Mouse (Mus musculus) thymus, postnatal 36 days (tissue): ENCODE results near the gene Lins1.

Source experiments
- DNase-seq, 2 experiments: peaks; one replicate each; pipeline ENCODE4 v3.0.0; 2022; ENCODE audit warnings: mixed read lengths in 2 of 2

The Lins1 gene

GRCm38 (mm10) chr7:66733882-66734281 lies 44.2 kb downstream of the Lins1 start:
- no peak for DNase-seq

- no peak for DNase-seq
Measured at GRCm38 (mm10) chr7:66734466-66734865, 44.8 kb downstream of the Lins1 start.

- DNase-seq, result no peak
Measured at GRCm38 (mm10) chr7:66734993-66735392, 45.3 kb downstream of the Lins1 start.

GRCm38 (mm10) chr7:66737418-66737817 lies 47.7 kb downstream of the Lins1 start:
- DNase-seq, result no peak

GRCm38 (mm10) chr7:66741008-66741407 lies 51.3 kb downstream of the Lins1 start:
- DNase-seq, result no peak

- no peak for DNase-seq
Measured at GRCm38 (mm10) chr7:66741412-66741811, 51.7 kb downstream of the Lins1 start.

GRCm38 (mm10) chr7:66743377-66743781 lies 53.7 kb downstream of the Lins1 start, which contains the start of gene Cers3:
Cers3 (plus strand) TSS chr7:66743504.
- DNase-seq, result no peak

- no peak for DNase-seq
Measured at GRCm38 (mm10) chr7:66746972-66747371, 57.3 kb downstream of the Lins1 start.

GRCm38 (mm10) chr7:66749998-66750397 lies 60.3 kb downstream of the Lins1 start:
- DNase-seq, result no peak

- DNase-seq, result no peak
Measured at GRCm38 (mm10) chr7:66753816-66754215, 64.1 kb downstream of the Lins1 start.

- no peak for DNase-seq
Measured at GRCm38 (mm10) chr7:66755611-66756010, 65.9 kb downstream of the Lins1 start.
